In the genomic region with DNA sequence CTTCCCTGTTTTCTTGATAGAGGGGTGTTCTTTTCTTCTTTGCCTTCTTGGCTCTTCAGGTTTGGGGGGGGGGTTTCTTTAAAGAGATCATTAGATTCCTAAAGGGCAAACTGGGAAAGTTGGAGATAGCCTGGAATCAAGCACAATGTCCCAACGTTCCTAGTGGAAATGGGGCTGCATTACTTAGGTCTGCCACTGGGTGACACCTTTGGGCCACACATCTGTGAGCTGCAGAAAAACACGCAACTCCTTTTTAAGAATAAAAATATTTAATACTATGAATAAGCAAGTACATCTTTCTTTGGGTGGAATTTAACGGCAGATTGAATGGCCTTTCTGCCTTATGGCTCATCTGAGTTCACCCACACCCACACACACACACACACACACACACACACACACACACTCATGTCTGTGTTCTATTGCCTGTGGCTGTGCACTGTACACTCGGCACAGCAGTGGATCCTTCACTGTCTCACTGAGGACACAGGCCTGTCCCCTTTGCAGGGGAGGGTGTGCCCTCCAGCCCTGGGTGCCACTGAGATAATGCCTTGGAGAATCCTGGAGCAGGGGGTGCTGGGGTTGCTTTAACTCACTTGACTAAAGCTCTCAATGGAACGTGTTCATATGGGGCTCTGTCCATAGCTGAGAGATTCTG, we compare ENCODE assay signal across 8 mouse cellular contexts.
DNase-seq lines count a peak whose midpoint lies in the region; ATAC-seq and TF ChIP-seq lines count a peak whose summit lies in the region.

No protein-coding gene starts in this region.

- no peak for DNase-seq in G1E (ENCODE audit: low spot score)
- peak; percentile 84 for DNase-seq in adrenal gland, postnatal 10 days
- peak; percentile 52 for DNase-seq in embryo, embryonic 9.5 days (ENCODE audit: extremely low spot score)
- DNase-seq in heart, postnatal 10 days, result peak; percentile 75 to 84
- DNase-seq in layer of hippocampus, adult 2 months (ENCODE audit: low spot score in 2 of 2), result peak; percentile 65 to 81
- peak; percentile 73 for DNase-seq in lung, postnatal 14 days
- peak; percentile 48 for DNase-seq in right cerebral cortex, postnatal 25 days
- DNase-seq in Muller cell, postnatal 12 days (ENCODE audit: inconsistent ontology term), result no peak

- peaks cover 38% of the 10 kb centered on the region for H3K4me1 ChIP-seq in G1E (ENCODE audit: insufficient read depth, low read depth, low read length)

- H3K27me3 ChIP-seq in G1E (ENCODE audit: insufficient read depth, low read length), result peaks cover 23% of the 10 kb centered on the region

- ATAC-seq in G1E (ENCODE audit: extremely low read depth, insufficient number of reproducible peaks, low FRiP score, poor library complexity, severe bottlenecking), result no peak

- H3K27ac ChIP-seq in layer of hippocampus, adult 2 months, result peak overlapping the region; percentile 56

- intact Hi-C loops in heart, postnatal 10 days (cut with DNase I), result loop anchor here (1.0 to 5.0 kb wide), 2 partner anchors 308 to 388 kb away; no protein-coding TSS in a partner anchor

- TF ChIP-seq CTCF in G1E (IDR thresholded peaks at IDR 0.05; ENCODE audit: low read depth, low read length), result peak; percentile 81
- peak; percentile 85 for TF ChIP-seq CTCF in layer of hippocampus, adult 2 months (conservative IDR thresholded peaks at IDR 0.05)

- no peaks in the 10 kb centered on the region for H3K9me3 ChIP-seq in G1E (replicated peaks)

- H3K4me3 ChIP-seq in G1E (ENCODE audit: low read depth, low read length), result no peak overlapping the region
- H3K4me3 ChIP-seq in layer of hippocampus, adult 2 months, result no peak overlapping the region

- no peaks in the 10 kb centered on the region for H3K36me3 ChIP-seq in G1E (replicated peaks)

Comparison
In these comparisons a context has a peak if more than half of its experiments do, and no peak if none do; other contexts are left out.
1. DNase-seq: peak in adrenal gland, postnatal 10 days (single experiment), embryo, embryonic 9.5 days (single experiment), heart, postnatal 10 days (2 of 2), layer of hippocampus, adult 2 months (2 of 2), lung, postnatal 14 days (single experiment) and right cerebral cortex, postnatal 25 days (single experiment); none in G1E (single experiment) and Muller cell, postnatal 12 days (single experiment).